Mouse (Mus musculus): Measurements from ENCODE around the gene Ephb2.

DNA sequence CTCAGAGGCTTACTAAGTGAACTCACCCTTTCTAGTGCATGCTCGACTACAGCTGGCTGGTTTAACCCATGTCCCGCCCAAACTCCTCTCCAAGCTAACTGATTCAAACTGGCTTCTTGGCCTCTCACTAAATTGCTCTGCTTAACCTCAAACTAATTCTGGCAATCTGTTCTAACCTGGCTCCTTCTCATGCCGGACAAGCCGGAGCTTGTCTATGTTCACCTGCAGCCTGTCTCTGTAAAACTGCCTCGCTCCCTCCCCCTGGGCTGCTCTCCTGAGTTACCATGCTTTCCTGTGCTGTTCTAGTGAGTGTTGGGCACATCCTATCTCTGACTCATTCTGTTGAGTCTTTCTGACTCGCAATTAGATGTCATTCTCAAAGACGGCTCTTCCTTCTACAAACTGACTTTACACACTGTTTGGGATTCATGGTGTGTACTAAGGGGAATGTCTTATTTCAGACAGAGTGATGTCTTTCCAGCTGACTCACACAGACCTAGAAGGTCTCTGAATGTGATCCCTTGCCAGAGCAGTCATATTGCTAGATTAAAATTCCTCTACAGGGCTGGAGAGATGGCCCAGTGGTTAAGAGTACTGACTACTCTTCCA is 237.4 kb downstream of the Ephb2 start:
- no peak for TF ChIP-seq CTCF (IDR thresholded peaks at IDR 0.05; ENCODE audit: extremely low read depth, insufficient read depth, insufficient read length, insufficient replicate concordance)
- TF ChIP-seq POLR2A (IDR thresholded peaks at IDR 0.05; ENCODE audit: low read depth, low read length), result no peak

Measured in spleen, adult 2 months (tissue).